Mouse (Mus musculus): Measurements from ENCODE around the gene Lrrc17.

DNA sequence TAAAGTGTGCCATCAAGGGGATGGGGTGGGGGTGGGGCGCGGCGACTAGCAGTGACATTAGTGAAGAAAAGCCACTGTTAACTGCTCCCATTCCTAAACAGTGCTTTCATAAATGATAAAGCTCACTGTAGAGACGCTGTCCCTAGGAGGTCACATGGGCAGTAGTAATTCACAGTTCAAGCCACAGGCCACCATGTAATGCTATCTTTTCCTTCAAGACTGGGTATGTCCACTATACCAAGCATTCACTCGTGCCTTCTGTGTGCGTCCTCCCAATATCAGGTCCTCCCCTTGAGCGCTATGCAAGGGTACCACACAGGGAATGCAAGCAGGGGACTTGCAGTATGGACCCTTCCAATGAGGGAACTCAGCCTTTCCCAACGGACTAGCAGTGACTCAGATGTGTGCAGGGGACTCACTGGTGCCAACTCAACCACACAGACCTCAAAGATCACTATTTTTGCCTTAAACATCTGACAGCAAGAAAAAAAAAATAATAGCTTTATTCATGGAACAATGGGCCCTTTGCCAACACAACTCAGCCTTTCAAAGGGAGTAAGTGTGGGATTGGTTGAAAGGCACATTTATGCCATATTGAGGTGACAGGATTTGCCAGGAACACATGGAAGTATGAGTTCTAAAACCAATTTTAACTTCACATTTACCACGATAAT is 22.2 kb downstream of the Lrrc17 start:
- TF ChIP-seq CTCF (IDR thresholded peaks at IDR 0.05; ENCODE audit: low read depth) (no peak), EP300 (IDR thresholded peaks at IDR 0.05; ENCODE audit: low read depth) (no peak)
